Mouse (Mus musculus) thymus, adult 2 months (tissue): ENCODE measurements at regions not wholly inside any gene's neighbourhood (a gene's known extent, or its start where the extent isn't known, plus 50 kb on each side); places are given as distances from the start of the nearest gene placed in this dataset.

Source experiments
- CTCF ChIP-seq: fragments of 200-500 bp; IDR thresholded peaks from 2 replicates; pipeline ENCODE4 v1.5.1; 2012; ENCODE audit warnings: mild to moderate bottlenecking, control low read depth, low read length, moderate library complexity, borderline replicate concordance; ENCODE audit not compliant: control insufficient read depth, poor library complexity, insufficient read depth; ENCODE audit errors: extremely low read depth
- POLR2A ChIP-seq: fragments of 200-500 bp; IDR thresholded peaks from 2 replicates; pipeline ENCODE4 v1.6.1; 2012; ENCODE audit warnings: mild to moderate bottlenecking, low read length, control low read depth, moderate library complexity; ENCODE audit not compliant: control insufficient read depth, poor library complexity, insufficient read depth; ENCODE audit errors: extremely low read depth

DNA sequence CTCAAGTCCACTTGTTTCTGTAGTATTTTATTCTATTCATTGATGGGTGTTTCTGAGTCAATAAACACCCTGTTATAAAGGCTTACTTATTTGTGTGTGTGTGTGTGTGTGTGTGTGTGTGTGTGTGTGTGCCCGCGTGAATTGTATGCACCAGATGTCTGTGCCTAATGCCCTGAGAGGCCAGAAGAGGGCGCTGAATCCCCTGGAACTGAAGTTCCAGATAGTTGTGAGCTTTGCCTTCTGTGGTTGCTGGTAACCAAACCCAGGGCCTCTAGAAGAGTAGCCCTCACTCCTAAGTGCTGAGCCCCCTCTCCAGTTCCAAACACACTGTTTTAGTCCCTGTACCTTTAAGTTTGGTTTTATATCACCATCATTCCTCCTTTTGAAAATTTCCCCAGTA is 90.2 kb downstream of the Il9r start:
- TF ChIP-seq CTCF (no peak), POLR2A (no peak)
